In the genomic region with DNA sequence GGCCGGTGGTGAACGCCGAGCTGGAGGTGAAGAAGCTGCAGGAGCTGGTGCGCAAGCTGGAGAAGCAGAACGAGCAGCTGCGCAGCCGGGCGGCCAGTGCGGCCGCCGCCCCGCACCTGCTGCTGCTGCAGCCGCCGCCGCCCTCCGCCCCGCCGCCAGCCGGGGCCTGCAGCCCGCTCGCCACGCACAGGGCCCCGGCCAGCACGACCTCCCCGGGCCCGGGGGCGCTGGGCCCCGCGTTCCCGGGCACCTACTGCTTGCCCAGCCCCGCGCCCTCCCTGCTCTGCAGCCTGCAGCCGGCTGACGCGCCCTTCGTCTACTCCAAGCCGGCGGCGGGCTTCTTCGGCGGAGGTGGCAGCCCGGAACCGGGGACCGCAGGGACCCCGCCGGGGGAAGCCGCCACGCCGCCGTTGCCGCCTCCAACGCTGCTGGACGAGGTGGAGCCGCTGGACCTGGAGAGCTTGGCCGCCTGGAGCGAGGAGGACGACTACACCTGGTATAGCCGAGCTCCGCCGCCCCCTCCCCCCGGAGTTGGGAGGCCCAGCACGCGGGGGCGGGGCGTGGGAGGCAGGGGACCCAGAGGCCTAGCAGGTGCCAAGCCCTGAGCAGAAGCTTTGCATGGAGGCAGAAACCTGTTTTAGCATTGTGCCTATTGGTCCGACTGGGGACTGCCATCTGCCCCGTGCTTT, we compare ENCODE assay signal across 8 mouse cellular contexts. TPM values are rescaled to one million over a fixed set of nuclear protein-coding genes. Genes with fewer than 3 reads are reported as not detected.
DNase-seq lines count a peak whose midpoint lies in the region; ATAC-seq and TF ChIP-seq lines count a peak whose summit lies in the region.

No protein-coding gene starts in this region.

- no peaks in the 10 kb centered on the region for H3K36me3 ChIP-seq in hindbrain, embryonic 10.5 days
- H3K36me3 ChIP-seq in lung, postnatal 0 days (ENCODE audit: insufficient read depth, low read length), result no peaks in the 10 kb centered on the region
- no peaks in the 10 kb centered on the region for H3K36me3 ChIP-seq in thymus, adult 2 months (ENCODE audit: control insufficient read depth, insufficient read depth, low read length)

- WGBS in hindbrain, embryonic 10.5 days, result 1% methylated on average over 67 of the region's 67 CpGs
- under 1% methylated on average over 52 of the region's 67 CpGs for WGBS in lung, postnatal 0 days
- WGBS in thymus, adult 2 months, result under 1% methylated on average over 66 of the region's 67 CpGs

- H3K9me3 ChIP-seq in hindbrain, embryonic 10.5 days, result no peaks in the 10 kb centered on the region
- H3K9me3 ChIP-seq in lung, postnatal 0 days (ENCODE audit: low read length), result no peaks in the 10 kb centered on the region

- no peak for TF ChIP-seq EP300 in lung, postnatal 0 days (IDR thresholded peaks at IDR 0.05)

- peak; percentile 20 for ATAC-seq in CD4-positive, CD25-positive, alpha-beta regulatory T cell, adult 4 months
- peak; percentile 62 for ATAC-seq in lung, postnatal 0 days

- DNase-seq in hindbrain, embryonic 10.5 days (ENCODE audit: low spot score), result peak; percentile 72
- peak; percentile 72 to 80 for DNase-seq in layer of hippocampus, postnatal 10 days (ENCODE audit: low spot score in 2 of 2)
- peak; percentile 44 for DNase-seq in lung, postnatal 0 days (ENCODE audit: low spot score)
- DNase-seq in ovary, postnatal 10 days (ENCODE audit: low spot score), result peak; percentile 39
- peak; percentile 89 for DNase-seq in thymus, adult 2 months

- H3K4me2 ChIP-seq in lung, postnatal 0 days (replicated peaks; ENCODE audit: low read depth, low read length), result peak overlapping the region; percentile 97

- H3K4me1 ChIP-seq in bone marrow macrophage, adult 2 months (ENCODE audit: control insufficient read depth, insufficient read depth, low read length), result no peaks in the 10 kb centered on the region
- no peaks in the 10 kb centered on the region; the same call in 1 of the 2 replicates for H3K4me1 ChIP-seq in embryonic fibroblast, embryonic 13.5 days (ENCODE audit: control insufficient read depth, insufficient read depth, low read length)
- H3K4me1 ChIP-seq in hindbrain, embryonic 10.5 days (replicated peaks), result peaks cover 70% of the 10 kb centered on the region
- no peaks in the 10 kb centered on the region for H3K4me1 ChIP-seq in lung, postnatal 0 days (ENCODE audit: insufficient read depth, low read depth, low read length)
- H3K4me1 ChIP-seq in thymus, adult 2 months (replicated peaks; ENCODE audit: control insufficient read depth, insufficient read depth, low read length), result peaks cover 12% of the 10 kb centered on the region

- H3K27me3 ChIP-seq in hindbrain, embryonic 10.5 days (ENCODE audit: insufficient read depth, poor library complexity, severe bottlenecking), result no peaks in the 10 kb centered on the region
- peaks cover 14% of the 10 kb centered on the region; the same call in 1 of the 2 replicates for H3K27me3 ChIP-seq in lung, postnatal 0 days (replicated peaks; ENCODE audit: insufficient read depth, low read length)
- no peaks in the 10 kb centered on the region for H3K27me3 ChIP-seq in thymus, adult 2 months (ENCODE audit: control insufficient read depth, insufficient read depth, low read length)

- no peak overlapping the region for H3K27ac ChIP-seq in bone marrow macrophage, adult 2 months (ENCODE audit: insufficient read depth, low read depth, low read length)
- no peak overlapping the region for H3K27ac ChIP-seq in embryonic fibroblast, embryonic 13.5 days (ENCODE audit: insufficient read depth, low read length)
- peak overlapping the region; percentile 98 for H3K27ac ChIP-seq in hindbrain, embryonic 10.5 days
- H3K27ac ChIP-seq in lung, postnatal 0 days (ENCODE audit: low read length), result no peak overlapping the region
- H3K27ac ChIP-seq in thymus, adult 2 months (ENCODE audit: control insufficient read depth, insufficient read depth, low read length), result peak overlapping the region; percentile 75

- H3K9ac ChIP-seq in lung, postnatal 0 days (replicated peaks; ENCODE audit: low read depth), result no peak overlapping the region; the same call in 1 of the 2 replicates

- peak overlapping the region; percentile 48 for H3K4me3 ChIP-seq in bone marrow macrophage, adult 2 months (ENCODE audit: insufficient read depth, low read length)
- H3K4me3 ChIP-seq in embryonic fibroblast, embryonic 13.5 days (ENCODE audit: insufficient read depth, low read length), result peak overlapping the region; percentile 52
- peak overlapping the region; percentile 97 for H3K4me3 ChIP-seq in hindbrain, embryonic 10.5 days
- peak overlapping the region; percentile 56 for H3K4me3 ChIP-seq in lung, postnatal 0 days (ENCODE audit: low read depth, low read length)
- peak overlapping the region; percentile 98 for H3K4me3 ChIP-seq in thymus, adult 2 months (ENCODE audit: control insufficient read depth, insufficient read depth, low read length)

- TF ChIP-seq POLR2A in bone marrow macrophage, adult 2 months (IDR thresholded peaks at IDR 0.05; ENCODE audit: borderline replicate concordance, low read depth, low read length), result no peak
- no peak for TF ChIP-seq POLR2A in embryonic fibroblast, embryonic 13.5 days (IDR thresholded peaks at IDR 0.05; ENCODE audit: low read depth, low read length)
- no peak for TF ChIP-seq POLR2A in thymus, adult 2 months (IDR thresholded peaks at IDR 0.05; ENCODE audit: control insufficient read depth, extremely low read depth, insufficient read depth, low read length, poor library complexity)

- TF ChIP-seq CTCF in bone marrow macrophage, adult 2 months (IDR thresholded peaks at IDR 0.05; ENCODE audit: low read depth, low read length), result no peak
- TF ChIP-seq CTCF in embryonic fibroblast, embryonic 13.5 days (IDR thresholded peaks at IDR 0.05; ENCODE audit: borderline replicate concordance, insufficient read depth, low read length), result no peak
- no peak for TF ChIP-seq CTCF in lung, postnatal 0 days (IDR thresholded peaks at IDR 0.05)
- no peak for TF ChIP-seq CTCF in thymus, adult 2 months (IDR thresholded peaks at IDR 0.05; ENCODE audit: borderline replicate concordance, control insufficient read depth, extremely low read depth, insufficient read depth, low read length, poor library complexity)

RNA-seq across cellular contexts. Expression of a gene that starts 0.5 kb away (rescaled TPM):
- polyA plus RNA-seq in CD4-positive, CD25-positive, alpha-beta regulatory T cell, adult 4 months (2017; shearing (Covaris generic)), result 10 to 100 TPM; 10.2 to 20.0 TPM
- not detected in 2 replicates for polyA plus RNA-seq in bone marrow macrophage, adult 2 months (2012; ENCODE audit: insufficient read depth, insufficient read length, missing spikeins)
- 0.40 TPM in 1 of 2 replicates, not detected in the other for polyA plus RNA-seq in embryonic fibroblast, embryonic 13.5 days (2011; ENCODE audit: insufficient read length, low read depth, missing spikeins)
- 8.2 and 13.3 TPM in 2 replicates for polyA plus RNA-seq in hindbrain, embryonic 10.5 days (2016; fragmentation: Nextera tagmentation; extraction: Ambion mirVana)
- 10 to 100 TPM; 59.7 to 65.2 TPM for total RNA-seq in layer of hippocampus, postnatal 10 days (2021)
- polyA plus RNA-seq in lung, postnatal 0 days (2015; fragmentation: Nextera tagmentation; extraction: Ambion mirVana), result 1.4 TPM in 2 replicates
- polyA plus RNA-seq in thymus, adult 2 months (2012; rRNA removed), result 52.7 and 53.0 TPM in 2 replicates

Comparison
In these comparisons a context has a peak if more than half of its experiments do, and no peak if none do; other contexts are left out.
1. H3K27ac ChIP-seq: peak in hindbrain, embryonic 10.5 days (single experiment) and thymus, adult 2 months (single experiment); none in bone marrow macrophage, adult 2 months (single experiment), embryonic fibroblast, embryonic 13.5 days (single experiment) and lung, postnatal 0 days (single experiment).
2. H3K4me3 ChIP-seq: peak in every context shown above with its lines; median percentile 98 in thymus, adult 2 months; 97 in hindbrain, embryonic 10.5 days; 56 in lung, postnatal 0 days; 52 in embryonic fibroblast, embryonic 13.5 days; 48 in bone marrow macrophage, adult 2 months.
3. DNase-seq: peak in every context shown above with its lines; median percentile 89 in thymus, adult 2 months; 76 in layer of hippocampus, postnatal 10 days; 72 in hindbrain, embryonic 10.5 days; 44 in lung, postnatal 0 days; 39 in ovary, postnatal 10 days.